Mouse (Mus musculus): ENCODE measurements around the gene Ttll9. TPM values are rescaled to one million over a fixed set of nuclear protein-coding genes. Genes with fewer than 3 reads are reported as not detected.
A peak's percentile ranks its signal among the peaks of the same experiment; 100 is the strongest.

The Ttll9 gene
- polyA plus RNA-seq, 1 experiment from 2014 or later: 3.5 TPM

- H3K4me2 ChIP-seq (ENCODE audit: low read length): no peak overlapping the region
- H3K4me3 ChIP-seq (replicated peaks; ENCODE audit: low read length): no peak overlapping the region
- WGBS: 28% methylated on average over 5 of the region's 5 CpGs
- H3K4me1 ChIP-seq (replicated peaks; ENCODE audit: control insufficient read depth, insufficient read depth, low read length): peaks cover 22% of the 10 kb centered on the region
- no peak overlapping the region for H3K27ac ChIP-seq (ENCODE audit: low read length)
- no peak overlapping the region for H3K9ac ChIP-seq (replicated peaks; ENCODE audit: low read depth, low read length)
- H3K9me3 ChIP-seq (ENCODE audit: control insufficient read depth, low read length): no peaks in the 10 kb centered on the region
- H3K27me3 ChIP-seq (replicated peaks; ENCODE audit: control insufficient read depth, insufficient read depth, low read length): no peaks in the 10 kb centered on the region
- no peaks in the 10 kb centered on the region for H3K36me3 ChIP-seq (ENCODE audit: control insufficient read depth, insufficient read depth)
- ATAC-seq: no peak
Measured at GRCm38 (mm10) chr2:153016786-153017185, 54.5 kb downstream of the Ttll9 start.

- no peak overlapping the region for H3K4me3 ChIP-seq (replicated peaks; ENCODE audit: low read length)
- ATAC-seq: no peak
- 71% methylated on average over 3 of the region's 3 CpGs for WGBS
- no peaks in the 10 kb centered on the region for H3K27me3 ChIP-seq (replicated peaks; ENCODE audit: control insufficient read depth, insufficient read depth, low read length)
- no peaks in the 10 kb centered on the region for H3K36me3 ChIP-seq (ENCODE audit: control insufficient read depth, insufficient read depth)
- H3K27ac ChIP-seq (ENCODE audit: low read length): no peak overlapping the region
- H3K9ac ChIP-seq (replicated peaks; ENCODE audit: low read depth, low read length): no peak overlapping the region
- H3K9me3 ChIP-seq (ENCODE audit: control insufficient read depth, low read length): no peaks in the 10 kb centered on the region
- H3K4me1 ChIP-seq (replicated peaks; ENCODE audit: control insufficient read depth, insufficient read depth, low read length): peaks cover 15% of the 10 kb centered on the region
- no peak overlapping the region for H3K4me2 ChIP-seq (ENCODE audit: low read length)
Measured at GRCm38 (mm10) chr2:153019355-153019754, 57.1 kb downstream of the Ttll9 start.

GRCm38 (mm10) chr2:153021163-153021562 is 58.9 kb downstream of the Ttll9 start:
- no peak overlapping the region for H3K27ac ChIP-seq (ENCODE audit: low read length)
- ATAC-seq: no peak
- H3K4me2 ChIP-seq (ENCODE audit: low read length): no peak overlapping the region
- no peaks in the 10 kb centered on the region for H3K36me3 ChIP-seq (ENCODE audit: control insufficient read depth, insufficient read depth)
- 58% methylated on average over 3 of the region's 3 CpGs for WGBS
- peaks cover 6% of the 10 kb centered on the region for H3K4me1 ChIP-seq (replicated peaks; ENCODE audit: control insufficient read depth, insufficient read depth, low read length)
- no peaks in the 10 kb centered on the region for H3K9me3 ChIP-seq (ENCODE audit: control insufficient read depth, low read length)
- no peak overlapping the region for H3K9ac ChIP-seq (replicated peaks; ENCODE audit: low read depth, low read length)
- H3K4me3 ChIP-seq (replicated peaks; ENCODE audit: low read length): no peak overlapping the region
- H3K27me3 ChIP-seq (replicated peaks; ENCODE audit: control insufficient read depth, insufficient read depth, low read length): no peaks in the 10 kb centered on the region

- Histone ChIP-seq H3K9ac (replicated peaks; ENCODE audit: low read depth, low read length) (no peak overlapping the region), H3K4me3 (replicated peaks; ENCODE audit: low read length) (no peak overlapping the region), H3K4me1 (replicated peaks; ENCODE audit: control insufficient read depth, insufficient read depth, low read length) (no peaks in the 10 kb centered on the region), H3K9me3 (ENCODE audit: control insufficient read depth, low read length) (no peaks in the 10 kb centered on the region), H3K27ac (ENCODE audit: low read length) (no peak overlapping the region), H3K4me2 (ENCODE audit: low read length) (no peak overlapping the region), H3K36me3 (ENCODE audit: control insufficient read depth, insufficient read depth) (no peaks in the 10 kb centered on the region), H3K27me3 (replicated peaks; ENCODE audit: control insufficient read depth, insufficient read depth, low read length) (0 out of 2 replicates have a peak, but pooled peaks cover 3% of the 10 kb centered on the region)
- no peak for ATAC-seq
- 57% methylated on average over 4 of the region's 4 CpGs for WGBS
Measured at GRCm38 (mm10) chr2:153022855-153023254, 60.6 kb downstream of the Ttll9 start.

DNA sequence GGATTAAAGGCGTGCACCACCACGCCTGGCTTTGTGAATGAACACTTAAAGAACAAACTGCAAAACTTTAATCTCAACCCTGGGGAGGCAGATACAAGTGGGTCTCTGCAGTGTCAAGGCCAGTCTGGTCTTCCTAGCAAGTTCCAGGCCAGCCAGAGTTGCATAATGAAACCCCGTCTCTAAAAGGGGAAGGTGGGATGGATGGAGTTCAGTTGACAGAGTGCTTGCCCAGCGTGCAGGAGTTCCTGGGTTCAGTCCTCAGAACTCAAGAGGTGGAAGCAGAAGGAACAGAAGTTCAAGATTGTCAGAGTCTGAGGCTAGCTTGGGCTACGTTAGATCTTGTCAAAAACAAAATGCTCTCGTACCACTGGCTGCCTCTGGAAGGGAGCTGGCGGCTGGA is 63.8 kb downstream of the Ttll9 start:
- Histone ChIP-seq H3K9ac (replicated peaks; ENCODE audit: low read depth, low read length) (no peak overlapping the region), H3K36me3 (ENCODE audit: control insufficient read depth, insufficient read depth) (no peaks in the 10 kb centered on the region), H3K27me3 (replicated peaks; ENCODE audit: control insufficient read depth, insufficient read depth, low read length) (0 out of 2 replicates have a peak, but pooled peaks cover 3% of the 10 kb centered on the region), H3K27ac (ENCODE audit: low read length) (no peak overlapping the region), H3K4me2 (ENCODE audit: low read length) (no peak overlapping the region), H3K4me1 (replicated peaks; ENCODE audit: control insufficient read depth, insufficient read depth, low read length) (peaks cover 4% of the 10 kb centered on the region), H3K4me3 (replicated peaks; ENCODE audit: low read length) (no peak overlapping the region), H3K9me3 (ENCODE audit: control insufficient read depth, low read length) (no peaks in the 10 kb centered on the region)
- WGBS: 86% methylated on average over 7 of the region's 7 CpGs
- no peak for ATAC-seq

DNA sequence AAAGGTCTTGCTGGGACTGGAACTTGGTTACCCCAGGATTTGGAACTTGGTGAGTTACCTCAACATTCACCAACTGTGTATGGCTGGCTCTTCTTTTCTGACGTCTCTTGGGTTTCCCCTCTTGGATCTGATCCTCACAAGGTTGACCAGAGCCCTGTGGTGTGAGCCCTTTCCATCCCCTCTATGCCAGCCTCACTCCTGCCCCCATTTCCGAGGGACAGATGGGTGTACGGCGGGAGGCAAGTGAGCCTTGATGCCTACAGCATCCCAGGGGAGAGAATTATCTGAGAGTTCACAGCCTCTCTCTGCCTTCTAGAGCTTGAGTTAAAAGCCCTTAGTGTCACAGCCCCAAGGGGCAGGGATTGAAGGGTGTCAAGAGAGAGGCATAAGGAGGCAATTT is 65.2 kb downstream of the Ttll9 start:
- no peak overlapping the region for H3K9ac ChIP-seq (replicated peaks; ENCODE audit: low read depth, low read length)
- no peak overlapping the region for H3K4me2 ChIP-seq (ENCODE audit: low read length)
- H3K9me3 ChIP-seq (ENCODE audit: control insufficient read depth, low read length): no peaks in the 10 kb centered on the region
- H3K36me3 ChIP-seq (ENCODE audit: control insufficient read depth, insufficient read depth): no peaks in the 10 kb centered on the region
- H3K27ac ChIP-seq (ENCODE audit: low read length): no peak overlapping the region
- no peak overlapping the region for H3K4me3 ChIP-seq (replicated peaks; ENCODE audit: low read length)
- H3K4me1 ChIP-seq (replicated peaks; ENCODE audit: control insufficient read depth, insufficient read depth, low read length): peaks cover 7% of the 10 kb centered on the region
- no peak for ATAC-seq
- H3K27me3 ChIP-seq (replicated peaks; ENCODE audit: control insufficient read depth, insufficient read depth, low read length): 0 out of 2 replicates have a peak, but pooled peaks cover 3% of the 10 kb centered on the region
- WGBS: 66% methylated on average over 4 of the region's 4 CpGs

DNA sequence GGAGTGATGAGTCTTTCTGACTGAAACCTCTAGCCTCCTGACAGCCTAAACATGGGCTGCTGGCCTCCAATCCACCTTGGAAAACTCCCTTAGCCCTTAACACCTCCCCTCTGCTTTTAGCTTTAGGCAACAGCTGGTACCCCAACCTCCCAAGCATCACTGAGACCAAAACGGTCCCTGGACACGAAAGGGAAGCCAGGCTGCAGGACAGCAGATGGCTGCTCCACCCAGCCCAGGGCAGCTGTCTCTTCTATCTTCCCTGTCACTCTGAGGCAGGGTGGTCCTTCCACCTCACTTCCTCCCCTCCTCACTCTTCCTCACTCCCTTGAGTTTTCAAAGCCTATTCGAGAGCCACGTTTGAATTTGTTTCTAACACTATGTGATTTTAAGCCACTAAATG is 68.1 kb downstream of the Ttll9 start:
- 33% methylated on average over 4 of the region's 4 CpGs for WGBS
- H3K4me3 ChIP-seq (replicated peaks; ENCODE audit: low read length): no peak overlapping the region
- H3K4me2 ChIP-seq (ENCODE audit: low read length): no peak overlapping the region
- H3K9ac ChIP-seq (replicated peaks; ENCODE audit: low read depth, low read length): no peak overlapping the region
- no peaks in the 10 kb centered on the region for H3K36me3 ChIP-seq (ENCODE audit: control insufficient read depth, insufficient read depth)
- ATAC-seq: no peak
- H3K9me3 ChIP-seq (ENCODE audit: control insufficient read depth, low read length): no peaks in the 10 kb centered on the region
- H3K4me1 ChIP-seq (replicated peaks; ENCODE audit: control insufficient read depth, insufficient read depth, low read length): peaks cover 33% of the 10 kb centered on the region
- H3K27me3 ChIP-seq (replicated peaks; ENCODE audit: control insufficient read depth, insufficient read depth, low read length): 0 out of 2 replicates have a peak, but pooled peaks cover 3% of the 10 kb centered on the region
- H3K27ac ChIP-seq (ENCODE audit: low read length): no peak overlapping the region

DNA sequence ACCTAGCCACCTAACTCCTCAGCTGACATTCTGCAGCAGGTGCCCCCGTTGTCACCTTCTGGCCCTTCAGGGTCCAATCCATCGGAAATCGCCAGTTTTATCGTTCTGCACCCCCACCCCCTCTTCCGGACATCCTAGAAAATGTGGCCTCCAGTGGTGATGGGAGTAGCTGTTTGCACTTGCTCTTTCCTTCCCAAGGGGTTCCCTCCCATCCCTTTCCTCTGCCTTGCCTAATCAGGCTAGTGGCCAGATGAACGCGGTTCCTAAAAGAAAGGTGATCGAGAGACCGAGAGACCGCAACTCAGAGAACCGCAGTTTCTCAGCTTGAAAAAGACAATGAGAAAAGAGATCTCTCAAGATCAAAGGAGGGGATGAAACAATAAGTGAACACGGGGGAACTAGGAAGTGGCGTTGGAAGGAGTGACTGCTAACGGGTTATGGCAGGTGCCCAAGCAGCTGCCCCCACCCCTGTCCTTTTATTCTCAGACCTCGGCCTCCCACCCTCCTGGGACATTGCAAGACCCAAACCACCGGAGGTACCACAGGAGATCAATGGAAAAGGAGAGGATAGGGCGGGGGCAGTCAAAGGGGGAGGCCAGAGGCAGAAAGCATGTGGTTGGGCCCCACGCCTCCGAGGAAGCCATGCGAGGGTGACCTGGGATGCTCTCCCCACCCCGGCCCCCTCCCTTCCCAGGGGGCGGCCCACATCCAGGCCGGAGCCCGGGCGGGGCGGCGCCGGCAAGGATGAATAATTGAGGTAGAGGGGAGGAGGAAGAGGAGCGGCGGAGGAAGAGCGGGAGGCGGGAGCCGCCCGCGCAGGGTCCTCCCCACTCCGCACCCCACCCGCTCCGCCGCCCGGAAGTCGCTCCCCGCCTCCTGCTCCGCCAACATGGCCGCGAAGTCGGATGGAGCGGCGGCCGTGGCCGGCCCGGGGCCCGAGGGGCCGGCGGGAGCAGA is 69.1 kb downstream of the Ttll9 start, which contains the start of gene Xkr7:
Gene Xkr7, plus strand, starts transcription at position 727 of the 957 bp plus-strand sequence.
- Histone ChIP-seq H3K27me3 (replicated peaks; ENCODE audit: control insufficient read depth, insufficient read depth, low read length) (0 out of 2 replicates have a peak, but pooled peaks cover 3% of the 10 kb centered on the region), H3K27ac (ENCODE audit: low read length) (peak within 1 kb of the TSS; percentile 43), H3K9ac (replicated peaks; ENCODE audit: low read depth, low read length) (peak within 1 kb of the TSS; percentile 71), H3K4me2 (ENCODE audit: low read length) (peak within 1 kb of the TSS; percentile 66), H3K36me3 (ENCODE audit: control insufficient read depth, insufficient read depth) (no peaks in the 10 kb centered on the region), H3K4me3 (replicated peaks; ENCODE audit: low read length) (peak within 1 kb of the TSS; percentile 71), H3K9me3 (ENCODE audit: control insufficient read depth, low read length) (no peaks in the 10 kb centered on the region), H3K4me1 (replicated peaks; ENCODE audit: control insufficient read depth, insufficient read depth, low read length) (peaks cover 37% of the 10 kb centered on the region)
- ATAC-seq: peak; percentile 85
- under 1% methylated on average over 29 of the region's 54 CpGs for WGBS

DNA sequence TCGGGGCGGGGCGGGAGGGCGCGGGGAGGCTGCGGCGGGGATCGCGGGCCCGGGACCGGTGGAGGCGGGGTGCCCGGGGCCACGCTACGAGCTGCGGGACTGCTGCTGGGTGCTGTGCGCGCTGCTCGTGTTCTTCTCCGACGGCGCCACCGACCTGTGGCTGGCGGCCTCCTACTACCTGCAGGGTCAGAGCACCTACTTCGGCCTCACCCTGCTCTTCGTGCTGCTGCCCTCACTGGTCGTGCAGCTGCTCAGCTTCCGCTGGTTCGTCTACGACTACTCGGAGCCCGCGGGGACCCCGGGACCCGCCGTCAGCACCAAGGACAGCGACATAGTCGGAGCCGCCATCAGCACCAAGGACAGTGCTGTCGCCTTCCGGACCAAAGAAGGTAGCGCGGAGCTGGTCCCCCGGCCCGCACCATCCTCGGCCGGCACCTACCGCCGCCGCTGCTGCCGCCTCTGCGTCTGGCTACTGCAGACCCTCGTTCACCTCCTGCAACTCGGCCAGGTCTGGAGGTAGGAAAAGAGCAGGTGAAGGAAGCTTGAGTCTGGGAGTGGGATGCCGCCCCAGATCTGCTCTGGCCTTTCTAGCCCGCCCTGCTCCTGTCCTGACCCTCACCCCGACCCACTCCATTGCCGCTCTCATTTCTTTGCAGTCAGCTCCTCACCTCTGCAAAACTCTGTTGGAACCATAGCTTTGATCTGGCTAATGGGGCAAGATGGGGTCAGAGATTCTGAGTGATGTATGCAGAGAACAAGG is 70.0 kb downstream of the Ttll9 start:
- WGBS: under 1% methylated on average over 46 of the region's 58 CpGs
- Histone ChIP-seq H3K27ac (ENCODE audit: low read length) (peak overlapping the region; percentile 43), H3K9me3 (ENCODE audit: control insufficient read depth, low read length) (no peaks in the 10 kb centered on the region), H3K9ac (replicated peaks; ENCODE audit: low read depth, low read length) (peak overlapping the region; percentile 71), H3K27me3 (replicated peaks; ENCODE audit: control insufficient read depth, insufficient read depth, low read length) (no peaks in the 10 kb centered on the region), H3K36me3 (ENCODE audit: control insufficient read depth, insufficient read depth) (no peaks in the 10 kb centered on the region), H3K4me1 (replicated peaks; ENCODE audit: control insufficient read depth, insufficient read depth, low read length) (peaks cover 42% of the 10 kb centered on the region), H3K4me3 (replicated peaks; ENCODE audit: low read length) (peak overlapping the region; percentile 71), H3K4me2 (ENCODE audit: low read length) (peak overlapping the region; percentile 66)
- peak; percentile 62 for ATAC-seq
